Mouse (Mus musculus): Measurements from ENCODE around the gene Shc4.
A peak's percentile ranks its signal among the peaks of the same experiment; 100 is the strongest.

Shc4 gene

GRCm38 (mm10) chr2:125724086-125724430 is at the start of gene Shc4:
TSS of gene Shc4 (minus strand) at chr2:125724148.
- DNase-seq = no peak

DNA sequence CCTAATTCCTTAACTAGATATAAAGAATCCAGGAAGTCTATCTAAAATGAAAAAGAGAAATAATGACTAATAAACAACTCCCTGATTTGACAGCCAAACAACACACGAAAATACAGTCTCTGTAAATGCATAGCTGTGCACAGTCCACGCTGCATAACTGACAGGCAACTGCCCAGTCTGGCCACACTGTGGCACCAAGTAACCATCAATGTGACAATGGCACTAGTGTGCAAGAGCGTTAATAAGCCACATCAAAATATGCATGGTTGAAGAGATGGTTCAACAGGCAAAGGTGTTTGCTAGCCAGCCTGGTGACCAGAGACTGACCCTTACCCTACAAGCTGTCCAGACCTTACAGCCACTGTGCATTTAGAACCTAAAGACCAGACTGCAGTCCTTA is 41.1 kb upstream of the Shc4 start:
- DNase-seq = no peak

GRCm38 (mm10) chr2:125764531-125764930 is 40.6 kb upstream of the Shc4 start:
- DNase-seq = no peak

GRCm38 (mm10) chr2:125749330-125749729 is 25.4 kb upstream of the Shc4 start:
- DNase-seq = no peak

GRCm38 (mm10) chr2:125739338-125739737 is 15.4 kb upstream of the Shc4 start:
- no peak for DNase-seq

- DNase-seq = no peak
These were observed 14.8 kb upstream of the Shc4 start for GRCm38 (mm10) chr2:125738718-125739117.

- no peak for DNase-seq
These were observed 12.0 kb upstream of the Shc4 start for GRCm38 (mm10) chr2:125736025-125736343.

GRCm38 (mm10) chr2:125735333-125736024 is 11.5 kb upstream of the Shc4 start:
- DNase-seq = no peak

DNA sequence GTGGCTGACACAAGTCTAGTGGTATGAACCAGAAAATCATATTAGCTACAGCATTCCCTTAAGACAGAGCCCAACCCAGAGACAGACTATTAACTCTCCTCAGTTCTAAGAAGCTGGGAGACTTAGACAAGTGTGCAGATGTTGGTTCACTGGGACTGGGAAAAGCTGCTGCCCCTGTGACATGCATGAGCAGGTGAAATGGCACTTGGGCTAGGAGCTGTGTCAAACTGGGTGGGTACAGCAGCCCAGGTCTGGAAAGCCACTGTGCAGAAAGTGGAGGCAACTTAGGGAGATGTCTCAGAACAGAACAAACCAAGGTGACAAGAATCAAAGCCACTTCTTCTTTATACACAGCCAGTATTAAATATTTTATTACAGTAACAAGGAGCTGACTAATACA is 10.8 kb upstream of the Shc4 start:
- no peak for DNase-seq

GRCm38 (mm10) chr2:125731763-125732560 is 8.0 kb upstream of the Shc4 start:
- DNase-seq = peak; percentile 90 to 91

DNA sequence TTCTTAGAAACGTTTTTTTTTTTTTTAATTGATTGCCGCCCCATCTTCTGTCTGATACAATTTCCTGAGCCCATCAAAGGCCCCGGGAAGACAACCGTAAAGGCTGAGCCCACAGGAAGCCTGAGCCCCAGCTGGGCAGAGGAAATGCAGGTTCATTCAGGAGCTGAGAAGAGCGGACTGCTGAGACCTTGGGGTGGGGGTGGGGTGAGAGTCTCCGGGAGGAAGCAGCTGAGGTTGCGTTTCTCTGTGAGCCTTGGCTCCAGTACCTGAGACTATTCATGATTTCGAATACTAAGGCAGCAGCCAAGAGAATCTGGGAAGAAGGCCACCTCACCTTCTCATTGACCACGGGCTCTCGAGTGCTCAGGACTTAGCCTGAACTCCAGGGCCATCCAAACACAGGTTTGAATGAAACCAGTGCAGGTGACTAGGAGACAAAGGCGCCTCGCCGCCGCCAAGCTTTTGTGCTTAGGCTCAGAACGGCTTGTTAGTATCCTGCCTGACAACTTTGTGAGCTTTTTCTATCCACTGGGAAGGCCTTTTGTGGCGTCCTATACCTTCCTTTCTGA is 682 bp upstream of the Shc4 start:
- DNase-seq = peak; percentile 11 to 18

GRCm38 (mm10) chr2:125723408-125724085 is 401 bp downstream of the Shc4 start:
- DNase-seq = peak; percentile 39 to 43

GRCm38 (mm10) chr2:125723086-125723407 is 901 bp downstream of the Shc4 start:
- DNase-seq = peak; percentile 9 to 19

DNA sequence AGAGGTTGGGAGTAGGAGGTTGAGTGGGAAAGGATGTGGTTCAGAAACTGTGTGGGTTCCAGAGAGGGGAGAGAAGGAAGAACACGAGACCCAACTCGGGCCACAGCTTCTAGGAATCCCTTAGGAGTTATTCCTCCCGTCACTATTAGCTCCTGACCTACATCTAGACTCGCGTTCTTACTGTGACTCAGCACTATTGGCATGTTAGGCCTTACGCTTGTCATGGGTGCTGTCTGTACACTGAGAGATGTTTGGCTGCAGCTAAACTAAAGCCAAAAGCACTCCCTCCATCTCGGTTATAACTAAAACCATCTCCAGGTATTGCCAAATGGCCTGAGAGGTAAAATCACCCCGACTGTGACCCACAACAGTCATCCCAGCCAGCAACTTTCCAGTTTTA is 7.3 kb downstream of the Shc4 start:
- DNase-seq = no peak

- DNase-seq = no peak
These were observed 17.4 kb downstream of the Shc4 start for GRCm38 (mm10) chr2:125706510-125706921.

DNA sequence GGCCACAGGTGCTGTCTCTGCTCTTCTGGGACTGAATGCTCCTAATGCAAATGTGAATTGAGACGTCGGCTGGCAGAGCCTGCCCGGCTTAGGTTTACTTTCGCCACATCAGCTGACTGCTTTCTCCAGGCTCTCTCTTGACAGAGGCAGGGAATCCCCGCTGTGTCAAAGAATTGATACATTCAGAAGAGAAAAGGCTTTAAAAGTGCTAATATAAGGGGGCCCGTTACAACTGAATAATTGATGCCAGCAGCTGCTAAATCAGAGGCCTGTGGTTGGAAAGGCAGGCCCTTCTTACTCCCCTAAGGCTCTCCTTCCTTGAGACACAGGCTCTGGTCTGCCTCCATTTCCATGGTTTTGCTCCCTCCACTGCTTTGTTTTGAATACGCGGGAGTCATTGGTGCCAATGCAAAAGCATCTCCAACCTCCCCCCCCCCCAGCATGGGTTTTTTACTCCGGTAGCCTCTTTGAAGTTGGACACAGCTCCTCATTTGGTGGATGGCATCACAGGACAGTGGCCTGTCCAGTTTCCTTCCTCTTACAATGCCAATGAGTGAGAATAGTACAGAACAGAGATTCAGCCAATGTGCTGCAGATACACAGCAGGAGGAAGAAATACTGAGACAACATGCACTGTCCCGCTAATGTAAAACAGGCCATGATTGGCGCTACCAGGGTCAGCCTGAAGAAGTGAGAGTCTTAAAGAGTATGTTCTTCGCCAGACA is 18.9 kb downstream of the Shc4 start:
- DNase-seq = no peak

GRCm38 (mm10) chr2:125702851-125703250 is 21.1 kb downstream of the Shc4 start:
- no peak for DNase-seq

- DNase-seq = no peak
These were observed 22.3 kb downstream of the Shc4 start for GRCm38 (mm10) chr2:125701606-125702005.

DNA sequence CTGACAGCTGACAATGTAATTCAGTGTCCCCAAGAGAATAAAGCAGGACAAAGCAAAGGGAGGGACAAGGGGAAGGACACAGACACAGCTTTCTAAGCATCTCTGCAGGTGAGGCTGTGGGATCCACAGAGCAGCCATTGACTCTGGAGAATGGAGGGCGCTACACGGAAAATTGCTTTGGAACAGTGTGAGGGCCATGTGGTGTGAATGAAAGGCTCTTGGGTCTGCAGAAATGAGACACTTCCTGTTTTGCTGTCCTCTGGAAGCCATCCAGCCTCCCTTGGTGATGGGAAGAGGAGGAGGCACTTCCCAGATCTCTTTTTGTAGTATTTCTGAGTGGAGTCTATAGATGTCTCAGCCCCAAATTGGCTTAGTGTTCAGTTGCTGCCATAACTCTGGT is 27.7 kb downstream of the Shc4 start:
- no peak for DNase-seq

DNA sequence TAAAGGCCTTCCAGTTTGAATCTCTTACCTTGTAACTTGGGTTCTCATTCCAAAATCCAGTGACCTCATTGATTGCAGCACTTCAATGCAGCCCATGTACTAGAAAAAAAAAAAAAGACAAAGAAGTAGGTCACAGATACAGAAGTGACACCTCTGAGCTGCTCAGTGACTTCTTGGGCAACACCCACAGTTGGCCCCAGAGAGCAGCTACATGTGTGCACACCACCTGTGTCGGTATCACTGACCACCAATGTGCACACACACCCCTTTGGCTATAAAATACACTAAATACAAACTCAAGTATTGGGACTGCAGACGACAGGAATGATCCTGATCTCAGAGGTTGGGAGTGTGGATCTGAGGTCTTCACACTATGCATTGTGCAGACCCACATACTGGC is 29.1 kb downstream of the Shc4 start:
- no peak for DNase-seq

DNA sequence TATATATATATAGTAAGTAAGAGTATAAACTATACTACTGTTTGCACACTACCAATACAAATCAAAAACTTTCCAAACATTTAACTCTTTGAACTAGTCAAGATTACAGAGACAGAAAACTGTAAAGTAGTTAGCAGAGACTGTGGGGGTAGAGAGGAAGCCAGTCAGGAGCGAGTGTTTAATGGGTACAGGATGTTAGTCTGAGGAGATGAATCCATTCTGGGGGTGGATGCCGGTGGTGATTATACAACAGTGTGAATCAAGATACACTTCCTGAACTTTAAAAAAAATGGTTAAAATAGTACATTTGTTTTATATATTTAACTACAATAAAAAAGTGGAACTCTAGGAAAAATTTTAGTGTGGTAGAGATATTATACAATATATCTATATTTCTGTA is 31.9 kb downstream of the Shc4 start:
- no peak for DNase-seq

DNA sequence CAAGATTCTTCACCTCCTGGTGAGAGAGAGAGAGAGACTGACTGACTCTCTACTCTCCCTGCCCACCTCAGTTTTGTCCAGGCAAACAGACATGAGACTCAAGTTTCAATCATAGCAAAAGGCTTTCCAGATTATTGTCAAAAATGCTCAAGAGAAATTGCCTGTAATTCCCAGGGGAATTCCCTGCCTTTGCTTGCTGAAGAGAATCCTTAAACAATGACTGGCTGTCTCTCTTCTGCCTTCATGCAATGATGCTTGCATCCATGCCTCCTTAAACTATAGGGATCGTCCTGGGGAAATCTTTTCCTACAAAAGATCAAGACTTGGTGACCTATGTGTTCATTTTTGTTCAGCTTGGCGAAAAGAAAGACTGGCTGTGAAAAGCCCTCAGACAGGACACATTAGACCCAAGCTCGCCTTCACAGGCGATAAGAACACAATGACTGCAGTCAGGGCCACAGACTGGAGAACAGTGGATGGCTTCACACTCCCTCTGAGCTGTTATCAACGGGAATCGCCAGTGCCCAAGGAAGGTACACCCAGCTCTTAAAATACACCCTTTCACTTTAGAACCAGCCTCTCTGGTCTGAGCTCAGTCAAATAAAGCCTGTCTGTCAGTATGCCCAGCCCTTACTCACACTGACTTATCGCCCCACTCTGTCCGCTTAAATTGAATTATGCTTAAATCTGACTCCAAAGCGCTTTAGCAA is 38.4 kb downstream of the Shc4 start:
- no peak for DNase-seq

Measured in B cell, adult 2 months (primary cell).